Mouse (Mus musculus) gastrocnemius, adult 8-10 months (tissue): ENCODE results near the gene Klhl8. TPM values are rescaled to one million over a fixed set of nuclear protein-coding genes. Genes with fewer than 3 reads are reported as not detected.
"Not testable (repeated sequence)": the region's sequence is repeated elsewhere in the genome, so short reads cannot be mapped to it uniquely, and the experiment has no call there.

ENCODE experiments used
- DNase-seq, 2 experiments: peaks; one replicate each; pipeline ENCODE4 v3.0.0; 2022; ENCODE audit warnings: low spot score in 2 of 2
- total RNA-seq, 4 experiments: library from RNA; stranded (reverse); gene quantifications; 2 replicates each; pipeline ENCODE4 v1.2.4; 2022

The Klhl8 gene
- total RNA-seq = 10 to 100 TPM; 24.2 to 29.4 (median 27.6) TPM

DNA sequence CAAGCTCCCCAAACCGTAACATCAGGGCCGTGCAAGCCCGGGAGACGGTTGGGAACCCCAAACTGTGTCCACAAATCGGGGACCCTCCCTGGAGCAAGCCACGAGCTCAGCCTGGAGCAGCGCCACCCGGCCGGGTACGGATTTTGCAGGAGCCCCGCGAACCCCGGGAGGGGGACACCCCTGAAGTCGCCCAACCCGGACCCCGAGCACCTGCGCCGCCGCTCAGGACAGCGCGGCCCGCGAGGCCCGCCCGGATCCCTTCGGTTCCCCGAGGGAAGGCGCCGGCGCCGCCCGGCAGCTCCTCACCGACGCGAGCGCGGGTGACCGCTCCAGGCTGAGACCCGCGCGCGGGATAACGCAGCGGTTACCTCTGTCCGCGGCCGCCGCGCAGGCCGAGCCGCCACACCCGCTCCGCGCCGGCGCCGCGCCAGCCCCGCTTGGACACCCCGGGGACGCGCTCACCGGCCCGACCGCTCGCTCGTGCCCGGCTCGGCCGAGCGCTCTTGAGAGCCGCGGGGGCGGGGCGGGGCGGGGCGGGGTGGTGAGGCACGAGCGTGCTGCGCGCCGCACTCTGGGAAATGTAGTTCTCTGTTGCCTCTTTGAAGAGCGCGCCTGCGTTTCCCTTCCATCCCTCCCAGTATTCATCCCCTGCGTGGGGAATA lies at the start of gene Klhl8:
TSS of gene Klhl8 (minus strand) at position 512 of the 662 bp plus-strand sequence.
- peak; percentile 76 to 86 for DNase-seq

GRCm38 (mm10) chr5:103954638-103955037 lies 43.6 kb upstream of the Klhl8 start:
- peak in 1 of 2 experiments; percentile 8 for DNase-seq

DNA sequence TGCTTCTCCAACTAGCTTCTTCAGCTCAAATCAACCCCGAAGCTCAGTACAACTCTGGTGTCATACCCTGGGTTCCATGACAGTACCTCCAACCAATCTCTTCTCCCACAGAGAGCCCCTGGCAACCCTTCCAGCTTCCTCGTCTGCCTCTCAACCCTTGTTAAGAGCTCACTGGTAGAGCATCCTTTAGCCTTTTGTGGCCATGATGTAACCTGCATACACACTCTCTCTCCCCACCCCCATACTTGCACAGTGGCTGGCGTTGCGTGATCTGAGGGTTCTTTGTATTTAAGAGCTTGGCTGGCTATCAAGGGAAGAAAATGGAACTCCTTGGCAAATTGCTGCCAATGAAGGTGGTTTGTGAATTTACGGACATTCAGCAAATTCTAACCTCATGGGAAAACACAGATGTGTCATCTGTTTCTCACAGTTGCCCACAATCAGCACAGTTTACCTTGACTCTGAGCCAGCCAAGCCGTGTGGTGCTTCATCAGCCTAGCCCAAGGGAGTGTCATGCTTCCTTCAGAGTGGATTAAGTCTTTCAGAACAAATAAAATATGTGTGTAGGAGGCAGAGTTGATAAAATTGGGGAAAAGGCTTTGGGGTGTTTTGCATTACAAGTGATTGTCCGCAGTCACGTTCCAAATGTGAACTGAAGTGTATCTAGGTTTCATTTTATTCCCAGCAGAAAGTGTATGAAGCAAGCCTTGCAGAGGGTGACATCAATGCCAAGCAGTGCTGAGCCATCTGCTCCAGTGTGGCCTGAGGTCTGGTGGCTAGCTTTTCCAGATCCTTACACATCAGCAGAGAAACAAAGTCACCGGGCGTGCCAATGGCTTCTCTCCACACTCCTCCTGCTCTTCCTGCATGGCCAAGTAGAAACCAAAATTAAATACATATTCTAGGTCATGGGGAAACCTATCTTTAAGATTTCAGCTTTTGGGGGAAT lies 42.4 kb upstream of the Klhl8 start:
- no peak for DNase-seq

GRCm38 (mm10) chr5:103950138-103950537 lies 39.1 kb upstream of the Klhl8 start:
- DNase-seq = not testable (repeated sequence)

- DNase-seq = no peak
These were observed 32.1 kb upstream of the Klhl8 start for GRCm38 (mm10) chr5:103943183-103943582.

- DNase-seq = no peak
These were observed 28.8 kb upstream of the Klhl8 start for GRCm38 (mm10) chr5:103939856-103940255.

DNA sequence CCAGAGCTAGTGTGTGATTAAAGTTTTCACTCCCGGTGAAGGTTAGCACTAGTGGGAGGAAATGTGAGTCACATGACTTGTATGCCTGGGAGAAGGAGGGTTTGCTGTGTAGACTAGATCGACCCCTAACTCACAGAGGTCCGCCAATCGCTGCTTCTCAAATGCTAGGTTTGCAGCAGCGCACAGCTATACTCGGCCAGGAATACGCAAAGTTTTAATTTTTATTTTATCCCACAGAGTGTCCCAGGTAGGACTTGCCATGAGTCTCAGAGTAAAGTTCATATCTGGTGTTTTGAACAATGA lies 28.2 kb upstream of the Klhl8 start:
- DNase-seq = no peak

- no peak for DNase-seq
These were observed 27.7 kb upstream of the Klhl8 start for GRCm38 (mm10) chr5:103938547-103939349.

- no peak for DNase-seq
These were observed 26.0 kb upstream of the Klhl8 start for GRCm38 (mm10) chr5:103936906-103937589.

GRCm38 (mm10) chr5:103931924-103932323 lies 20.9 kb upstream of the Klhl8 start:
- DNase-seq = not testable (repeated sequence)

GRCm38 (mm10) chr5:103930511-103930910 lies 19.5 kb upstream of the Klhl8 start:
- no peak for DNase-seq

GRCm38 (mm10) chr5:103928196-103928550 lies 17.1 kb upstream of the Klhl8 start:
- DNase-seq = no peak

GRCm38 (mm10) chr5:103927429-103928195 lies 16.6 kb upstream of the Klhl8 start:
- DNase-seq = peak; percentile 91 to 94

GRCm38 (mm10) chr5:103926398-103926797 lies 15.3 kb upstream of the Klhl8 start:
- no peak for DNase-seq

DNA sequence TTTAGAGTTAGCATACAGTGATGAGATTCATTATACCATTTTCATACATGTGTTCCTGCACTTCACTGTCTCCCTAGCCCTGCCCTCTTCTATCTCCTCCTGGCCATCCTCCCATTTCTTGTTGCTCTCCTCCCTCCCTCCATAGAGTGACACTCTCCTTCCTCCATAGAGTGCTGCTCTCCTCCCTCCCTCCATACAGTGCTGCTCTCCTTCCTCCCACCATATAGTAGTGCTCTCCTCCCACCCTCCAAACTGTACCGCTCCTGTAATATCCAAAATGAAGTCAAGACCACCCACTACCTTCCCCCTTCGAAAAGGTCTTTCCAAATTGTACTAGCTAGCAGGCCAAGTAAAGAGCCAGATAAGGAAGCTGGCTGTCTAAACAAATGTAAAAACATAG lies 12.7 kb upstream of the Klhl8 start:
- DNase-seq = no peak

GRCm38 (mm10) chr5:103923101-103923500 lies 12.0 kb upstream of the Klhl8 start:
- no peak for DNase-seq

GRCm38 (mm10) chr5:103922436-103922835 lies 11.4 kb upstream of the Klhl8 start:
- DNase-seq = no peak

DNA sequence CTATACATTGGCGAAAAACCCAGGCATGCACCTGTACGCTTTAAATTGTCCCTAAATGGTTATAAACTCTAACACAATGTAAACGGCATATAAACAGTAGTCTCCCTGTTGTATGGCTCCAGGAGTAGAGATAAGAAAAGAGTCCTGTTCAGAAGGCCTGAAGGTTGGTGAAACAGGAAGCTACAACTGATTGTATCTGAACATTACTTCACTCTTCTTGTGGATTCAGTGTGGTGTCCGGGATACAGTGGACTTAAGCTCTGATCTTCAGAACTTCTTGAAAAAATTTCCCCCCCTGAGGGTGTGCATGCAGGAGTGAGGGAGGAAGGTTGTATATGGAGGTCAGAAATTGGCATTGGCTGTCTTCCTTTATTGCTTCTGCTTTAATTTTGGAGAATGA lies 8.4 kb upstream of the Klhl8 start:
- DNase-seq = no peak

DNA sequence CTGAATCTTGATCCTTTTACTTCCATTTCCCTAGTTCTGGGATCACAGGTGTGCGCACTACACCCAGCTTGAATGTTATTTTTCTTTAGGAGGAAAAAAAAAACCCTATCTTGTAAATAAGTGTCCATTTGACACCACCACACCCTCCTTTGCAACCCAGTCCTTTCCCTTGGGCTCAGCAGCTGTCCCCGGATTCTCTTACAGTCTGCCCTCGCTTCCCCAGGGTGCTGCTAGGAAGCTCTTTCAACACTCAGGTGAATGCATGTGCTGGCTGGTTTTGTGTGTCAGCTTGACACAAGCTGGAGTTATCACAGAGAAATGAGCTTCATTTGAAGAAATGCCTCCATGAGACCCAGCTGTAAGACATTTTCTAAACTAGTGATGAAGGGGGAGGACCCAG lies 7.2 kb upstream of the Klhl8 start:
- no peak for DNase-seq

- DNase-seq = no peak
These were observed 6.4 kb upstream of the Klhl8 start for GRCm38 (mm10) chr5:103917357-103917895.
